Mouse (Mus musculus): ENCODE data around the gene Ttn. TPM values are rescaled to one million over a fixed set of nuclear protein-coding genes. Genes with fewer than 3 reads are reported as not detected.
"Not testable (repeated sequence)": the region's sequence is repeated elsewhere in the genome, so short reads cannot be mapped to it uniquely, and the experiment has no call there.

Ttn gene
- total RNA-seq (2015; ENCODE audit: low replicate concordance), result not detected in 2 replicates
- under 0.01 and 0.14 TPM in 2 replicates for total RNA-seq (2017; ENCODE audit: low replicate concordance)

DNA sequence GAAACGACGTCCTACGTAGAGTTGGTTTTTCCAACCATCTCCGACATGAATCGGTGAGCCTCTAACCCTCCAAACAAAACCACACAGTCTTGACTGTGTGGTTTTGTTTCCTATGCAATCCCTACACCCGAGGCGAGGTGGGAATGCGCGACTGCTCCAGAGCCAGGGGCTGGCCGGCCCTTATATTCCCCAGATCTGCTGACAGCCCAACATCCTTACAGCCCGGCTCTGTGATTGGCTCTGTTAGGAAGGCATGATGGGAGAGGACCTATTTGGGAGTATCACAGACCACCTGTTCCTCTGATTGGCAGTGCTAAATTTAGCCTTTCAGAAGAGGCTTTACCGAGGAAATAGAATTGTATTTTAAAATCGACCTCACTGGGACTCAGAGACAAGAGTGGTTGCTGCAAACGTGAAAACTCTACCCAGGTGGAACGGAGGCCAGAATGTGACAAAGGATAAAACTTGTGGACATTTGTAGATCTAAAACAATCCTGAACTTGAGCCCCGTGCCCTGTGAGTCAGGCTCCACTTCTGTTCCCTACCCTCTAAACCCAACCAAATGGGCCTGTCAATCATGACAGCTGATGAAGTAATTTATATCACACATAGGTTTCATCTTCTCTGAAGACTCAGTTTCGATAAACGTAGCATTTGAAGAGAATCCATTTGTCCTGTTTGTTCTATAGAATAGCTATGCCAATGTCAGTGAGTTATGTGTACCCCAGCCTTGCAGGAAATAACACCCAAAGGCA is at the start of gene Ttn:
Gene Ttn (minus strand): TSS at position 157 of the 755 bp plus-strand sequence.
- no peak for ATAC-seq (replicated peaks; ENCODE audit: low FRiP score, poor library complexity, severe bottlenecking)

DNA sequence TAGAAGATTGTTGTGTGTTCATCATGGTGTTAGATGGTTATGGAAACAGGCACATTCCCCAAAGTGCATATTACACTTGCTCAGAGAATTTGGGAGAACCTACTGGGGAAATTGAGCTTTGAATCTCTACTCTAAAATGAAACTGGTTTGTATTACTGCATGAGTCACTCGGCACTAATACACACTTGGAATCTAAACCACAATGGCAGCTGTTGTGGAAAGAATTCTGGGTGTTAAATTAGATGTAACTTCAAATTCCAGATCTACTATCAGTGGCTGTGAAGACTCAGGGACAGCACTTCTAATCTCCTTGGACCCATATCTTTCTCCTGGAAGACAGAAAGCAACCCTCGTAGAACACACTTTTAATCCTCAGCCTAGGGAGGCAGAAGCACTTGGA is 38.3 kb upstream of the Ttn start:
- no peak for ATAC-seq (replicated peaks; ENCODE audit: low FRiP score, poor library complexity, severe bottlenecking)

GRCm38 (mm10) chr2:77017735-77018134 is 35.4 kb upstream of the Ttn start:
- no peak for ATAC-seq (replicated peaks; ENCODE audit: low FRiP score, poor library complexity, severe bottlenecking)

DNA sequence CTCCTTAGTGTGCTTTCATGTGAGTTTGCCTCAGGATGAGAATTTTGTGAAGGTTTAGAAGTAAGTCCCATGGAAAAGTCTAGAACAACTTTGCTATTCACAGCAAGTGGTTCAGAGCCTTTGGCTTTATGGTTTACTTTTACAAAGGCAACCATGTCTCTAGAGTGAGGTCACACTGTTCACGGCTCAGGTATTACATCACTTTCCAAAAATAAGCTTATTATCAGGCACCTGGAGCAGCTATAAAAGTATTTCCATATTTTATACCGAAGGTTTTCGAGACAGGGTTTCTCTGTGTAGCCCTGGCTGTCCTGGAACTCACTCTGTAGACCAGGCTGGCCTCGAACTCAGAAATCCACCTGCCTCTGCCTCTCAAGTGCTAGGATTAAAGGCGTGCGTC is 31.1 kb upstream of the Ttn start:
- ATAC-seq (replicated peaks; ENCODE audit: low FRiP score, poor library complexity, severe bottlenecking), result not testable (repeated sequence)

DNA sequence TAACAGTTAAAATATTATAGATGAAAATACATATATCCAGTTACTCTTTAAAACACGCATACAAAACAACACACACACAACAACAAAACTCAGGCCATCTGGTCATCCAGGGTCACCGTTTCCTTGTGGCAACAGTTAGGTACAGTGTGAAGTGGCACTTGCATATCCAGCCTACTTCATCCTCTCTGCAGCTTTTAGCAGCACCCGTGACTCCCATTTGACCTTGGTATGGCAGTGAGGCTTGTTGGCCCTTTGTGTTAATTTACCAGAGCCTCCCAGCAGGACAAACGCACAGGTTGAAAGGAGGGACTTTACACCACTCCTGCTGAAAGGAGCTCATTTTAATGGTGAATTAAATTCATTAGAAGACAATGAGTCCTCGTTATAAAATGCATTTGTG is 29.6 kb upstream of the Ttn start:
- ATAC-seq (replicated peaks; ENCODE audit: low FRiP score, poor library complexity, severe bottlenecking), result no peak

GRCm38 (mm10) chr2:77007015-77007414 is 24.7 kb upstream of the Ttn start:
- no peak for ATAC-seq (replicated peaks; ENCODE audit: low FRiP score, poor library complexity, severe bottlenecking)

DNA sequence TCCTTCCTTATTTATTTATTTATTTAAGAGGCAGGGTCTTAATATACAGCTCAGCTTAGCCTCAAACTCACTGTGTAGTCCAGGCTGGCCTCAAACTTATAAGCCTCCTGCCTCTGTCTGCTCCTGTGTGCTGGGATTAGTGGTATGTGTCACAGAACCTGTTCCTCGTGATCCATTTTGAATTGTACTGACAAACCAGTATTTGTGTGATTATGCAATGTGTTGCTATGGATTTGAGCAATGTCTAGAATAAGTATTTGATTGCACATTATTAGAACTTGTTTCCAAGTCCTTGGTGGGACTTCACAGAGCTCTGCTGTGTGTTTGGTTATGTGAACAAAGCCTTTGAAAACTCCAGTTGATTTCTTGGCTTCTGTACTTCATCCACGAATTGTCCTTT is 20.8 kb upstream of the Ttn start:
- ATAC-seq (replicated peaks; ENCODE audit: low FRiP score, poor library complexity, severe bottlenecking), result no peak

DNA sequence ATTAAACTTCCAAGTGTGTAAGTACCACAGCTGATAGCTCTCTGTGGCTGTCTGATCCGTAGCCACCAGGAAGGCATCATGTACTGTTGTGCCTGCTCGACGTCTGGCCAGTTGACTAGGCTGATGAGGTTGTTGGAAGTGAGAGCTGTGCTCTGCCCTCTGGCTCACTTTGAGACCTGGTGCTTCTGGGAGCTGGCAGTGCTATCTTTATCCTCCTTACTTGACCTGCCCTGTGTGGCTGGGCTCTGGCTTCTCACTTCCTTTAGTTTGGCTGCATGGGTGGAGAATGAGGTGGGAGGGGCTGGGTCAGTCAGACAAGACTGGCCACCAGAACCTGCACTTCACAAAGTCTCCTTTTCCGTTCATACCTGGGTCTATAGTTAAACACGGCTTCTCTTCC is 16.0 kb upstream of the Ttn start:
- no peak for ATAC-seq (replicated peaks; ENCODE audit: low FRiP score, poor library complexity, severe bottlenecking)

- ATAC-seq (replicated peaks; ENCODE audit: low FRiP score, poor library complexity, severe bottlenecking), result no peak
These were observed 10.3 kb upstream of the Ttn start for GRCm38 (mm10) chr2:76992493-76993201.

DNA sequence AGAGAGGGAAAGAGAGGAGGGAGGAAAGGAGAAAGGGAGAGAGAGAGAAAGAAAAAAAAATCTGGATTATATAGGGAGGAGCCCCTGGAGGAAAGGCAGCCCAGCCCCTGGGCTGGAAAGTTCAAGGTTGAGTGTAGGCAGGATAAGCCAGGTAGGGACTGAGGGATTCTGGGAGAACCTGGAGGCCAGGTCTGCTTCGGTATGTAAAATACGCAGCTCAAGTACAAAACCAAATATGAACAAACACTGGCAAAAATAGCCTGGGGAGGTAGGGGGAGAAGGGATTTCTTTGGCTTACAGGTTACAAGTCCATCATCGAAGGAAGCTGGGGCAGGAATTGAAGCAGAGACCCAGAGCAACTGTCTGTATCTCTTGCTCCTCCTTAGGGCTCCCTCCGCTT is 5.0 kb upstream of the Ttn start:
- no peak for ATAC-seq (replicated peaks; ENCODE audit: low FRiP score, poor library complexity, severe bottlenecking)

GRCm38 (mm10) chr2:76984384-76984783 is 2.0 kb upstream of the Ttn start:
- no peak for ATAC-seq (replicated peaks; ENCODE audit: low FRiP score, poor library complexity, severe bottlenecking)

GRCm38 (mm10) chr2:76983601-76984000 is 1.3 kb upstream of the Ttn start:
- ATAC-seq (replicated peaks; ENCODE audit: low FRiP score, poor library complexity, severe bottlenecking), result no peak

GRCm38 (mm10) chr2:76981717-76982116 is 630 bp downstream of the Ttn start:
- ATAC-seq (replicated peaks; ENCODE audit: low FRiP score, poor library complexity, severe bottlenecking), result no peak

DNA sequence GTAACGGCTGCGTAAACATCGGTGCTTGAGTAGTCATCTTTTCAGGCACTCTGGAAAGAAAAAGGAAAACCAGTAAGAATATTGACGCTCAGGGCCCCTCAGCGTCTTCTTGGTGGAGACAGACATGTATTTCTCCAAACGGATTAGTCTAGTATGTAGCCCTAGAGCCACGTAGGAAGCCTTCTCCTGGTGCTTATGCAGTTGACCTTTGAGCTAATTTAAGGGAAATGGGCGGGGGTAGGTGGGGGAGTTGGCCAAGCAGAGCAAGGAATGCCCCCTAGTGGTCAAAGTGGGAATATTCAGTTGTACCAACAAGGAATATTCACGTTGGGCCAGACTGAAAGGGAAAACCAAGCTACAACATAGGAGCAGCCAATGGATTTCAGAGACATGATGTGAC is 2.2 kb downstream of the Ttn start:
- ATAC-seq (replicated peaks; ENCODE audit: low FRiP score, poor library complexity, severe bottlenecking), result no peak

DNA sequence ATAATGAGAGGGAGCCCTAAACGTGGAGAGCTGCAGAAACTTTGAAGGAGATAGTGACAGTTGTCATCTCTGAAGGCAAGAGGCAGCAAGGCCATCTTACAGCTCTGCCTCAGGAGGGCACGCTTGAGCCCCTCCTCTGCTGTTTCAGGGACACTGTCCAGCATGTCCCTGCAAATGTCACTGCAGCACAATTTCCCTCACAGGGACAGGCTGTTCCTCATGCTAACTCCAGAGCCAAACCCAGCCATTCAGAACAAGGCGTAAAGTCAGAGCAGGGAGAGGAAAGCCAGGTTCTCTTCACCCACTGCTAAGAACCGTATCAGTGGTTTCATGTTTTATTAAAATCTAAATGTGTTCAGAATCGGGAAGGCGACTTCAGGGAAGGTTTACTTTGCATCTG is 4.7 kb downstream of the Ttn start:
- ATAC-seq (replicated peaks; ENCODE audit: low FRiP score, poor library complexity, severe bottlenecking), result no peak

DNA sequence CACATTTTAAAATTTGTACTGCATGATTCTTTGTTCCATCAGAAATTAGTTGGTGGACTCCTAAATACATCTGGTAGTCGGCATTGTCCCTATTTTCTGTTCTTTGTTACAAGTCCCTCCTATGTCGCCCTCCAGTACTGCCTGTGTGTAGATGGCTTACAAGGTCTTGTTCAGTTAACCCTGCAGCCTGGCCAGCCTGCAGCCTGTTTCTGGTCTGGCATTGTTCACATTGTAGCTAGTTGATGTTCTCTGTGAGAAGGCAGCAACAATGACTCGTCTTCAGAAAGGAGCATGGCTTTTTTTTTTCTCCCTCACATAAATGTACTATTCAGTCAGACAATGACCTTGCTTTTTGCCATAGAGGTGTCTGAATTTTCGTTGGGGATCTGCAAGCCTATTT is 10.3 kb downstream of the Ttn start:
- ATAC-seq (replicated peaks; ENCODE audit: low FRiP score, poor library complexity, severe bottlenecking), result no peak

- ATAC-seq (replicated peaks; ENCODE audit: low FRiP score, poor library complexity, severe bottlenecking), result no peak
These were observed 11.3 kb downstream of the Ttn start for GRCm38 (mm10) chr2:76971069-76971468.

GRCm38 (mm10) chr2:76970669-76971068 is 11.7 kb downstream of the Ttn start:
- ATAC-seq (replicated peaks; ENCODE audit: low FRiP score, poor library complexity, severe bottlenecking), result no peak

DNA sequence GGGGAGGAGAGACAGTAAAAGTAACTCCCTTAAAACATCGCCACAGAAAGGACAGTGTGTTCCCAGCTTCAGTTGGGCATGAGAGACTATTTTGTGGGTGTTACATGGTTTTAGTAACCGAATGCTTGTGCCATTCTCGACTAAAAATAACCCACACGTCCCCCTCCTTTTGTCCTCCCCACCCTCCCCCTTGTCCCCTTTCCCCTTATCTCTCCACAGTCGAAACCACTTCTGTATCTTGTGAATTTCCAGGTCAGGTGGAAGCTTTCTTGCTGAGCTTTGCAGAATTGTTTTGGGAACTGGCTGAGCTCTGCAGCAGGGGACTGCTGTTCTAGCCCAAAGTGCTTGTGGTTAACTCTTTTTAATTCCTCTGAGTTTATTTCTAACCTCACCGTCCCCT is 12.1 kb downstream of the Ttn start:
- no peak for ATAC-seq (replicated peaks; ENCODE audit: low FRiP score, poor library complexity, severe bottlenecking)

DNA sequence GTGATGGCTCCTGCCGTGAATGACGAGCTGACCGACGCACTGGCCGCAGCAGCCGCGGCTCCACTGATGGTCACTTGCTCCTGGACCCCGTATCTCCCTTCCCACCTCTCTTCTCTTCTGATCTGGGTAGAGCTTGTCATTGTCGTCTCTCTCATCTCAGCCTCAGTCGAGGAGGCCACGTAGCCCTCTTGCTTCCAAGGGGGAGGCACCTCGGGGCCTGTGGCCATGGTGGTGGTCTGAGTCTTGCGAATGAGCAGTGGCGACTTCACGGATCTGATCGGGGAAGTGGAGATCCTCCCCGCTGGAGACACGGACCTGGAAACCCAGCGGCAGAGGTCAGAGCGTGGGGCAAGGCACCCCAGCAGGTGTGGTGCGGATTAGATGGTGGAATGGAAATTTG is 12.7 kb downstream of the Ttn start:
- ATAC-seq (replicated peaks; ENCODE audit: low FRiP score, poor library complexity, severe bottlenecking), result no peak

GRCm38 (mm10) chr2:76968919-76969318 is 13.4 kb downstream of the Ttn start:
- no peak for ATAC-seq (replicated peaks; ENCODE audit: low FRiP score, poor library complexity, severe bottlenecking)

Measured in erythroblast, adult 5-6 weeks (primary cell).